Mouse (Mus musculus) lung, postnatal 0 days (tissue): ENCODE results near the gene Ddr2.

Experiments
- CTCF ChIP-seq: IDR thresholded peaks from 2 replicates; pipeline ENCODE4 v1.5.1; 2016; ENCODE audit warnings: antibody characterized with exemption, mild to moderate bottlenecking
- EP300 ChIP-seq: IDR thresholded peaks from 2 replicates; pipeline ENCODE4 v1.6.1; 2016; ENCODE audit warnings: antibody characterized with exemption, mild to moderate bottlenecking, control low read depth

GRCm38 (mm10) chr1:170044726-170045471 is 65.7 kb downstream of the Ddr2 start:
- TF ChIP-seq EP300 (no peak), CTCF (no peak)
